Mouse (Mus musculus): Measurements from ENCODE around the gene Baiap2.

The Baiap2 gene

DNA sequence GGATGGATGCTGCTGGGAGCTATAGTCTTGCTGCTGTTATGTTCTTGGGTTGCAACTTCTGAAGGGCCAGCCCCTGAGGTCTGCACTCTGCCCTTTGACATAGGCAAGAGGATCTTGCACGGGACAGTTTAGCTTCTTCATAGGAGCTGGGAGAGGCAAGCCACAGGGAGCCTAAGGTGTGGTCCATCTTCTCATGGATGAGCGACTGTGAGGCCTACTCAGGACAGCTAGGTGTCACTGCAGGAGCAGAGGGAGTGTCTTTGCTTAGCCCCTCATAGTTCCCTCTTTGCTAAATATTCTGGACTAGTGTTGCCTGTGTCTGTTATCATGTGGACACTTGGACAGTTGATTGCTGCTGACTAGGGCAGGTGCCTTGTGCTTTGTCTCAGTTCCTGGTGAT lies 5.3 kb downstream of the Baiap2 start:
- no peak for DNase-seq (ENCODE audit: low spot score)

DNA sequence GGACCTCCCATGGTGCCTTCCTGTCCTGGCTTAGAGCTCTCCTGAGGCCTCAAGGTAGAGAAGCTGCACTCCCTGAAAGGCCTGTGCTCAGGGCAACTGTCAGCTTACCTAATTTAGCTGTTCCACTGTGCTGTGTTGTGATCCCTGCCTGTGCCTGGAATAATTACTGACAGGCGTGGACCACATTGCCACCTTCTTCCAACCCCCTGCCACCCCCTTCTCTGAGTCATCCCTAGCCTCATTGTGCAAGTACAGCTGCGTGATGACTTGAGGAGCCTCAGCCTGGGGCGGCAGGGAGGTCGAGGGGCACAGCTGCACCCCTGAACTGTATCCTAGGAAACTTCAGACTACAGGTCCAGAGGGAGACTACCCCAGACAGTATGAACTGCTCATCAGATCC lies 5.7 kb downstream of the Baiap2 start:
- DNase-seq (ENCODE audit: low spot score), result no peak

DNA sequence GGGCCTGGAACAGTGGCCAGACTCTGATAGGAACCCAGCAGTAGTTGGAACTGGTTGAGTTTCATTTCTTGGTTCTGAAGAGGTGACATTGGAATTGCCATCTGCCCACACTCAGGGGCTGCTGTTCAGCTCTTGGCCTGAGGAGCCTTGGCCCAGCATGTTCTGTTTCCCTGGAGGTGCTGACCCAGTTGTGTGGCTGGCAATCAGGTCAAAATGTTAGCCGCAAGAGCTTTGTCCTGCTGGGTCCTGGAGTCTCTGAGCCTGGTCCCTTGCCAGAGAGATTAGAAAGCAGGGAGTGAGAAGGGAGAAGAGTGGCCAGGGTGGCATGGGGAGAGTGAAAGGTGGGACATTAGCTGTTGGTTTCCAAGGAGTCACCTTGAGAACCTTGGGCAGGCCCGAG lies 6.2 kb downstream of the Baiap2 start:
- no peak for DNase-seq (ENCODE audit: low spot score)

DNA sequence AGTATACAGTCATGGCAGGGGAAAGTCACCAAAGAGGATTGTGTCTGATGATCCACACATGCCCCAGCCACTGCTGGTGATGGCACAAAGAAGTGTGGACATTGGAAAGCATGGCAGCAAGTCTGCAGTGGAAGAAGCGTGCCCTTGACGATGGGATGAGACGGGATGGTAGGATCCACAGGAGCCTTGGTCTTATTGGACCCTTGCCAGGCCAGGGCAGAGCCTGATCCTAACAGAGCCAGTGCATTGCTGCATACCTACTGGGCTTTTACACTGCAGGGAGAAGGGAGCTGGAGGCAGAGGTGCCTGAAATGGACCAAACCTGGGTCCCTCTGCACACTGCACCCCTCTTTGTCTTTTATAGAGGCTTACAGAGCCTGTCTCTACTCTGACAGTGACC lies 8.0 kb downstream of the Baiap2 start:
- no peak for DNase-seq (ENCODE audit: low spot score)

DNA sequence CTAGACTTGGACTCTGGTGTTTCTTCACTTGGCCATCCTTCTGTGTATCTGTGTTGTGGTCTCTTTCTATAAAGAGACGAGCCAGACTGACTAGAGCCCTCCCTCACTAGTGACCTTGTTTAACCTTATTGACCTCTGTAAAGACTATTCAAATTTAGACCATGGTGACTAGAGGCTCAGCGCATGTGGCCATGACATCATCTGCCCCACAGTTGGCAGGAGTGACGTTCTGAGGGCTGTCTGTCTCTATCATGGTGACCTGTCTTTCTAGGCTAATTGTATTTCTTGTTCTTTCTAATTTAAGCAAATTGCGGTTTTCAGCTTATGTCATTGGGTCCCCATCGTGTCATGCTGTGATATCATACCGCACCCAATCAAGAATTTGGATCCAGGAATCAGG lies 8.8 kb downstream of the Baiap2 start:
- no peak for DNase-seq (ENCODE audit: low spot score)

DNA sequence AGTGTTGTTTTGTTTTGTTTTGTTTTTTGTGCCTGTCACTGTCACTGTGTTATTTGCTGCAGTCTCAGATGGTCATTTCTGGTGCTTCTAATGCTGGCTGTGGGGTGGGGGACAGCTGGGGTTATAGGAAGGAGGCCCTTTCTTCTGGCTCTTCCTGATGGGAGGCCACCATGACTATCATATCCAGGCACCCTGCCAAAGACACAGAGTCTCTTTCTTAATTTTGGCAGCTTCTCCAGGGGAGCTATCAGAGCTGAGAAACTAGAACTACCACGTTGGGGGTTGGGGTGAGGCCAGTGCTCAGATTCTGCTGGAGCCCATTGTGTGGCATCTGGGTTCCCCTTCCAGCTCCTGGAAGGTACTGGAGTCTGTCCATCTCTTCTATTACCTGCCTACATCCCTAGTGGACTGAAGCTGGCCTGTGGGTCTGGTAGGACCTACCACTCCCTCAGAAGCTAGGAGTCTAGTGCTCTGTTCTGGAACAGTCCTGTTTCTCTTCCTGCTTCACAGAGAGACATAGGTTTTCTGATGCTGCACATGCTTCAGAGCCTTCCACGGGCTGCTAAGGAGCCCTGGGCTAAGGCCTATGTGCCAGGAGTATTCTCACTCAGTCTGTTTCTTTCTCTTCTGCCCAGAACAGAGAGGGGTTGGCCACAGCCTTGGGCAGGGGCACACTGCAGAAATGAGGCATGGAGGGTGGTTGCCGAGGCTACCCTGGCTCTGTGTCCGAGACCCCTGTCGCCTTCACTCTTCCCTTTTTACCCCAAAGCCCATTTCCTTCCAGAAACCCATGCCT lies 10.1 kb downstream of the Baiap2 start:
- DNase-seq (ENCODE audit: low spot score), result peak; percentile 70

DNA sequence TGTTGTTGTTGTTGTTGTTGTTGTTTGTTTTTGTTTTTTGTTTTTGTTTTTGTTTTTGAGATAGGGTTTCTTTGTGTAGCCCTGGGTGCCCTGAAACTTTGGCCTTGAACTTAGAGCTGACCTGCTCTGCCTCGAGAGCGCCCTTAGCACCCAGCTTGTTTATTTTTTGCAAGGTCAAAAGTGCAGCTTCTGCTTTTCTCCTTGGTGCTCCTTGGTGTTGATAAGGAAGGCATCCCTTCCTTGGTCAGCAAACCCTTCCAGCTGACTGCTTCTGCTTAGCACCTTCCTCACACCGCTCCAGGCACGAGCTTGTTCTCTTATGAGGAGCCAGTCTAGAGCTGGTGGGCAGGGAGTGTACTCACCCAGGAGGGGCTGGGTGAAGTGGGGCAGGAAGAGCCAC lies 11.7 kb downstream of the Baiap2 start:
- no peak for DNase-seq (ENCODE audit: low spot score)

DNA sequence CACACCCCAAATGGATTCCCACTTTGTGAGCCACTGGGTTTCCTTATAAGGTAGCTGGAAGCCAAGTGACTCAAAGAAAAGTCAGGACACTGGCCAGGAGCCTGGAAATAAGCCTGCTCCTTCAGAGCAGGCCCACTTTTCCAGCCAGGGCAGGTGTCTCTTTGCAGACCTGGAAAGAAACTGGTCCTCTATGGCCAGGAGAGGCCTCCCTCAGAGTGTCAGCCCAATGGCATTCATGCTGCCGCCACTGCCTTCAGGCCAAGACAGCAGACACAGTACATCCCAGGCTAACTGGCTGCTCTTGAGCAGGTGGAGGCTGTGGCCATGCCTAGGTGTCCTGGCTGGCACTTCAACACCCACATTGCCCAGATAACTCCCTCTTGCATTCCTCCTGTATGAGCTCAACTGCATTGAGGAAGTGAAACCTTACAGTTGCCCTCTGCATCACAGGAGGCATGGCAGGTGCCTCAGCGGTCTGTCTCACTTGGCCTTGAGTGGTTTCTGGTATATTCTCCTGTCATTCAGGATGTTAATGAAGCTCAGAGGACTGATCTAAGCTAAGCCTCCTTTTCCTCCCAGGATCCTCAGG lies 12.3 kb downstream of the Baiap2 start:
- no peak for DNase-seq (ENCODE audit: low spot score)

DNA sequence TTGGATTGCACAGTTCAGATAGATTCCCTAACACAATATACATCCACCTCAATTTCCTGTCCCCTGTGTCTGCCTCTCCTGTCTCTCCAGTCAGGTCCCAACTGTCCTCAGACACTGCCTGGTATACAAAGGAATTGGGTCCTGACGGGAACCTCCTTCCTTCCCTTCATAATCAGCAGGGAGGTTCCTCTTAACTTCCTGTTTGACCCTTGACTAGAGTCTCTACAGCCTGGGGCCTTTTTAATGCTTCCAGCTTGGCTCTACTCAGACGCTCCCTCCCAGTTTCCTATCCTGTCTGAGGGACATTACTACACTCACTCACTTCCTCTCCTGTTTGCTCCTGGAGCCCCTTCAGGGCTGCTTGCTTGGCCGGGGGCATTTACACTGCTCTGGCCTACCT lies 12.9 kb downstream of the Baiap2 start:
- no peak for DNase-seq (ENCODE audit: low spot score)

DNA sequence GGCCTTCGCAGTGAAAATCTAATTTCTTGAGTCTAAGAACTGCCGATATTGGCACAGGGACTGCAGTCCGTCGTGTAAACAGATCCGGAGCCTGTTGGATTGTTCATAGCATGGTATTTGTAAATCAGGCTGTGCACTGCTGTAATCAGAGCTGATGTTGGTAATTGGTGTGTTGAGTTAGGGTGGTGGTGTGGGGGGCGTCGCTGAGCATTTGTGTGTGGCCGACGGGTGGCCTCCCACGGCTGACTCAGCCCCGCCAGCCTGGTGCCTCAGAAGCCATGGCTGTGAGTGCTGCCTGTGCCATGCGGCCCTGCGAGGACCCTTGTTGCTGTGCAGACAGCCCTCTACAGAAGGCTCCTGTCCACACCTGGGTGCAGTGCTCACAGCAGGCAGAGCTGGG lies 14.0 kb downstream of the Baiap2 start:
- no peak for DNase-seq (ENCODE audit: low spot score)

DNA sequence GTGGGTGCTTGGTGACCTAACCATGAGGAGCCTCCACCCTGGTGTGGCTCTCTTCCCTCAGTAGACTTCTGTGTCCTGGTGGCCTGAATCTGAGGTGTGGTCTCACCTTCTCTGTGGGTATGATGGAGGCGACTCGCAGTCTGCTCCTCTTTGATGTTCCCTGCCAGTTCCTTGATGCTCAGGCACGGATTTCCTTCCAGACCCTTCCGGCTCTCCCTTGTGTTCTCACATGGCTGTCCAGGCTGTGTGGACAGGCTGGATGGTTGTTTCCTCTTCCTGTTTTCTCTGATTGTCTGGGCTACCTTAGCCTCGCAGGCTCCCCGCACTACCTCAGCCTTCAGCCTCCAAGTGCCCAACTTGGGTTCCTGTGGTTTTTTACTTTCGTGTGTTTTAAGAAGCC lies 16.3 kb downstream of the Baiap2 start:
- no peak for DNase-seq (ENCODE audit: low spot score)

DNA sequence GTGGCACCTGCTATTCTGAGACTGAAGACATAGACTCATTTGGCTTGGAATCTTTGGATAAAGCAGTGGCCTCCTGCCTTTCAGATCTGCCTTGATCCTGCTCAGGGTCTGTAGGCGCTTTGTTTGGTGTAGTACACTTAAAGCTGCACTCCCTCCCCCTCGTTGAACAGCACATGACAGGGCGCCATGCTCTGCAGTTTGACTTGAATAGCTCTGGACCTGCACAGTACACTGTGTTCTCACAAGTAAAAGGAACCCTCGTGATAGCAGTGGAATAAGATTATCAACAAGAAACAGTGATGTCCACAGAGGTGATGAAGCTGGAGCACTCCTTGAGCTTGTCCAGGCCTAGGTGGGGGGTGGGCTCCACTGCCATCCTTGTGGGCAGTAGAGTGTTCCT lies 17.2 kb downstream of the Baiap2 start:
- DNase-seq (ENCODE audit: low spot score), result no peak

DNA sequence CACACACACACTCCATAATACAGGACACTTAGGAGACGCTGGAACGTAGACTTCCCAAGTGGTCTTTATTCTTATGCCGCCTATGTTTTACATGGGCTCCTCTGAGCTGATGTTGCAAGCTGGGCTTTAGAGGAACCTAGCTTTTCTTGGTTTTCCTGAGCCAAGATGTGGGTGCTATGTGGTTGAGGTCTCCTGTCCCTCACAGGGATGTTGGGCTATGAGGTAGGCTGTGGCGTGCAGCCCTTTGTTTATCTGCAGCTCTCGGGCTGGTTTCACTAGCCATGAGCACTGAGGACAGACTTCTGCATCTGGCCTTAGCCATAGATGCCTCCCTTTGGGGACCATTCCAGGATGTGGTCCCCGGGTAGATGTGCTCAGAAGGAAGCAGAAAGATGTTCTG lies 18.1 kb downstream of the Baiap2 start:
- no peak for DNase-seq (ENCODE audit: low spot score)

DNA sequence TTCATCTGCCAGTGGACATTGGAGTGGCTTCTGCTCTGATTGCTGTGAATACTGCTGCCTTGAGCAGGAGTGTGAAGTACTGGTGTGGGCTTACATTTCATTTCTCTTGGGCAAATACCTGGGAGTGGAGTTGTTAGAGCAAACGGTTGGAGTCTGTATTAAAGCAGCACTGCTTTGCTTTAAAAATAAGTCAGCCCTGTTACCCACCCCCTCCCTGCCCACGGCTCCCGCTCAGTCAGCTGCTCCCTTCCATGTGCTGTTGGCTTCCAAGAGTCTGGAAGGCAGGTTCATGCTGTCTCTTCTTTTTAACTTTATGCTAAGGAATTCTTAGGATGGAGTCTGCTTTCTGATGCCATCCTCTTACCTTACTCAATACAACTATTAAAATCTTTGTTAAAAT lies 18.9 kb downstream of the Baiap2 start:
- no peak for DNase-seq (ENCODE audit: low spot score)

DNA sequence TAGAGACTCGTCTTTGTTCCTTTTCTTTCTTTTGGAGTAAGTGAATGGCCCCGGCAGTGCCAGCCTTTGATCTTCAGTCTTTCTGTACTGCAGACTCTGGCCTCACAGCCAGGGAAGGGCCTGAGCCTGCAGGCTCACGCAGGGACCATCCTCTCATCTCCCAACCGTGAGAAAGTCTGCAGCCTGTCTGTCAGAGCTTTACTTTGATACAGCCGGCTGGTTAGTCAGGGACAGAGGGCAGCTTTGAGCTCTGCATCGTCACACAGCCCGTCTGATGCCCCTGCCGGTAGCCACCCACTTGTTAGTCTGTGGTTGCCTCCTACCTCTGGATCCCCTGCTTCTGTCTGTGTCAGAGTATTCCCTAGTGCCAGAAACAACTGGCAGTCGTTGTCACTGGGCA lies 22.5 kb downstream of the Baiap2 start:
- DNase-seq (ENCODE audit: low spot score), result no peak

DNA sequence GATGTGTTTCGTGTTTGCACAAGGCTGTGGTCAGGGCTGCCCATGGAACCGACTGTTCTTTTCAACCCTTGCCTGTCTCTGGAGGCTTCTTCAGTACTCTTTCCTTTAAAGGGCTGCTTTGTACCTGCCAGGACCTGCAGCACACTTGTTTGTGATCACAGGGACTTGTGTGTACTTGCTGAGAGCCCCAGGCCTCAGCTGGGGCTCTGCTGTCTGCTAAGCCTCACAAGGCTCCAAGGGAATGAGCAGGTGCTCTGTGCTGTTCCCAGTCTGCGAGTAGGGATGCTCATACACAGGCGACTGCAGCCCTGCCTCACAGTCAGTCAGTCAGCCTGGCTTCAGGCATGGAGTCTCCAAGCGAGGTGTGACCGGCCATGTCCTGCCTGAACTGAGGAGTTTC lies 23.7 kb downstream of the Baiap2 start:
- DNase-seq (ENCODE audit: low spot score), result no peak

DNA sequence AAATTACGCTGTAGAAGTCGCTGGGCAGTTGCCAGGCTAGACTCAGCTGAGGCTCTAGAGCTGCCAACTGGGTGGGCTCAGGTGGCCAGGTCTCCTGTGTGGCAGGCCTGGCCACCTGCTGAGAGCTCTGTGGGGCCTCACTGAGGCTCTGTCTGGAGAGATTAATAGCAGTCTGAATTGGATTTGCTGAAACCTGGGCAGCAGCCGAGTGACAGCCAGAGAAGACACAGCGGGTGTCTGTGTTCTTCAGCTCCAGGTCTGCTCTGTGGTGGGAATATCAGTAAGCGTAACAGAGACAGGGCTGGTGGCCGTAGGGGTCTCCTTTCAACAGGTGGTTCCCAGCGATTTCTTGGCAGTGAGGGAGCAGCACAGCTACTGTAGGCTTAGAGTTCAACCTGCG lies 24.8 kb downstream of the Baiap2 start:
- DNase-seq (ENCODE audit: low spot score), result no peak

DNA sequence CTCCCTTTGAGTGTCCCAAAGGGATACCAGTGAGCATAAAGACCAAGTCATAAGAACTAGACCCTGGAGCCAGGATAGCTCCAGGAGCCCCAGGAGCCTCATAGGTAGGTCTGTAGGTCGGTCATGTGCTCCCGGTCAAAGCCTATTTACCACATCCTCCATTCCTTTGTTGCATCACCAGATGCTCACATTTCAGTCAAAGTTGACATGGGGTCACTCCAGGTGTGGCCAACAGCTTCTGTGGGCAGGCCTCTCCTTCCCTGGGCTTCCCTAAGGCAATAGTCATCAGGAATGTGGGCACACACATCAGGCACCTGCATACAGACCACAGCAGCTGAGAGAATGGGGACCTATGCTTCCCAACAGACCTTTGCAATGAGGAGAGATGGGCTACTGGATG lies 25.3 kb downstream of the Baiap2 start:
- DNase-seq (ENCODE audit: low spot score), result no peak

DNA sequence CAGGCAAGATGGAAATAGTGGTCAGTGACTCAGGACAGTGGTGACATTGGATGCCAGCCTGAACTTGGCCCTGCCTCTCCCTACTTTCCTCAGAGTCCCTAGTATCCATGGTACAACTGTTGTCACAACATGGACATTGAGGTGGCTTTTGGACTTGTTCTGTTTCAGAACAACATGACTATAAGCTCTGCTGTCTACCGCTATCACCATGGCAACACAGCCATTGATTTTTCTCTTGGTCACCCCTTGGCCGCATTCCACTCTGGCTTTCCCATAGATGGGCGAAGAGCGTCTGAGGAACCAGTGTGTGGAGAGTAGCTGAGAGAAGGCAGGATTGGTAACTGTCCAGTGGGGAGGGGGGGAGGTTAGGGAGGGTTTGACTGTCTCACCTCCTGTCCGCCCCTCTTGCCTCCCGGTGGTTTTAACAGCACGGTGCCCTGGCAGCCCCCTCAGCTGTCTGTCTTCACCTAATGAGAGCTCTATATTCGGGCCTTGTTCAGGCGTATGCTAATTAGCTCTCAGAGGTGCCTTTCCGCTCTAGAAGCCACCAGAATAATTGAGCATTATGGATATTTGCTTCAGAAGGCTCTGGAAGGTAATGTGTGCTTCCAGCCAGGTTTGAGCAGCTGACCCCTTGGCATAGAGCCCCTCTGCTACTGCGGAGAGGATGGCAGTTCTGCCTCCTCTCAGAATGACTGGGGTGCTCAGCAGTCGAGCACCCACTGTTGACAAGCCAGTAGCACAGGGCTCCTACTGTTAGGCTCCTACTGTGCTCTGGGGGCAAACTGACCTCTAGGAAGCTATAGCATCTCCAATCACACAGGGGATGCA lies 27.7 kb downstream of the Baiap2 start:
- DNase-seq (ENCODE audit: low spot score), result no peak

DNA sequence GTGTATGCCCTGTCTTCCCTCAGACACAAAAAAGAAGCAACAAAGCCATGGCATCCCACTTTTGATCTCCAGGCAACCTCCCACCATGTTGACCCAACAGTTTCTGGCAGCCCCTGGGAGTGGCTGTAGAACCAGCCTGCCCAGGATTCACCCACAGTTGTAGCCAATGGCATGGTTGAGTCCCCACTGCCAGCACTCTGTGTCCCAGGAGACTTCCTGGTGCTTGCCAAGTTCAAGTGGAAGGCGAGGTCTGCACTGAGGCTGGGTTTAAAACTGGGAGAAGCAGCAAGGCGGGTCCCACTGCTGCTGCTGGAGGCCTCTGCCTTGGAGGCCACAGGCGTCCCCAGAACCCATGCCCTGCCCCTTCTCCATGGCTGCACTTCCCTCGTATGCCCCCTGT lies 31.2 kb downstream of the Baiap2 start:
- no peak for DNase-seq (ENCODE audit: low spot score)

DNA sequence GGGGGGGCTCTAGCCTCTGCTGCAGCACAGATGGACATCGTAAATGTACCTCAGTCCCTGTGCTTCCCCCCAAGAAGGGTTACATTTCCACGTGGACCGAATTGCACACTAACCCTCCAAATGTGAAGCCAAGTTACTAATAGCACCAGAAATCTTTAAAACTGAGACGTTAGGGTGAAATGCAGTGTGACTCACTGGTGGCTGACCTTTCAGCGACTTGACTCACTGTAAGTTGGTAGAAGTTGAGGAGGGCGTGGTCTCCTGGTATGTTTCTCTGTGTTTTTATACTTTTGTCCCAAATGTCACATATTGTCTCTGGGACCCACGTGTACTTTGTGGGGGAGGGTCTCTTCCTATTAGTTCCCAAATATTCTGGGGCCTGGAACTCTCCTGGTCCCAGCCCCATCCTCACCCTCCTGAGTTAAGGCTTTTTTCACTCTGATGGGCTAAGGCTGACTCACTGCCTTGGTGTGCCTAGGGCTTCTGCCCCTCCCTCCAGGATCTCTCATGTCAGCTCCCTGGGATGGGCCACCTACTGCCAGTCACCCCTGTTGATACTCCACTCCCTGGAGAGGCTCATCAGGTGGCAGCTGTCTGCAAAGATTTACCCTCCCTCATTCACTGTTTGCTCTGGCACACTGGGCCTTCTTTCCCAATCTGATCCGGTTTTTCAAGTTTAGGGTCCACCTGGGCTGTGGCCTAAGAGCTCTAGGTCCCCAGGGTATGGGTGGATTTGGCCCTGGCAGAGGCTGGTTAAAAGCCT lies 33.4 kb downstream of the Baiap2 start:
- DNase-seq (ENCODE audit: low spot score), result no peak

DNA sequence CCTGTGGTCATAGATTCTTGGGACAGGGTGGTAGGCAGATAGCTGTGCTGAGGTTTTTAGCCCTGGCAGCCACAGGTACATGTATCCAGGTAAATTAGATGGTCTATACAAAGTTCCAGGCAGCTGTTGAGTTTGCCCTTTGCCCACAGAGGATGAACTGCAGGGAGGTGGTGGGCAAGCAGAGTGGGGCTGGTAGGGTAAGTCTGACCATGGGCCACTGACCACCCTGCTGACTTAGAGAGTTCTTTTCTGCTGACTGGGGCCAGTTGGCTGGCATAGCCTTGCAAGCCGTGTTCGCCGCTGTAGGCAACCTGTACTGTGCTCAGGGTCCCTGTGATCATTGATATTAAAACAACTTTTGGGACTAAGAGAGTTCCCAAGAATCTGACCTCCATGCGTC lies 36.1 kb downstream of the Baiap2 start:
- no peak for DNase-seq (ENCODE audit: low spot score)
